Mouse (Mus musculus) cerebellum, postnatal 14 days (tissue): ENCODE results near the gene Jhy.

Source experiments
- DNase-seq, 2 experiments: peaks; one replicate each; pipeline ENCODE4 v3.0.0; 2021; ENCODE audit warnings: mixed read lengths in 2 of 2

Gene Jhy

GRCm38 (mm10) chr9:40963586-40964417 is at the start of gene Jhy:
Jhy (minus strand) TSS chr9:40964118.
- peak; percentile 19 to 34 for DNase-seq

- DNase-seq = no peak
Observed at GRCm38 (mm10) chr9:41012456-41012855, 48.5 kb upstream of the Jhy start.

- no peak for DNase-seq
Observed at GRCm38 (mm10) chr9:41011512-41012436, 47.9 kb upstream of the Jhy start.

GRCm38 (mm10) chr9:41007785-41008184 is 43.9 kb upstream of the Jhy start:
- no peak for DNase-seq

- DNase-seq = no peak
Observed at GRCm38 (mm10) chr9:41004415-41004814, 40.5 kb upstream of the Jhy start, which contains the start of gene Crtam. Crtam (minus strand) TSS chr9:41004628.

- DNase-seq = no peak
Observed at GRCm38 (mm10) chr9:40997116-40997779, 33.3 kb upstream of the Jhy start.

- DNase-seq = no peak
Observed at GRCm38 (mm10) chr9:40994075-40994474, 30.2 kb upstream of the Jhy start.

- DNase-seq = no peak
Observed at GRCm38 (mm10) chr9:40991511-40991910, 27.6 kb upstream of the Jhy start.

- DNase-seq = peak; percentile 86
Observed at GRCm38 (mm10) chr9:40989940-40990588, 26.1 kb upstream of the Jhy start.

- DNase-seq = peak; percentile 75 to 90
Observed at GRCm38 (mm10) chr9:40984313-40984712, 20.4 kb upstream of the Jhy start.

GRCm38 (mm10) chr9:40983758-40984157 is 19.8 kb upstream of the Jhy start:
- DNase-seq = peak in 1 of 2 experiments; percentile 32

- peak; percentile 60 to 65 for DNase-seq
Observed at GRCm38 (mm10) chr9:40982480-40982879, 18.6 kb upstream of the Jhy start.

- no peak for DNase-seq
Observed at GRCm38 (mm10) chr9:40974042-40974801, 10.3 kb upstream of the Jhy start.

- no peak for DNase-seq
Observed at GRCm38 (mm10) chr9:40964418-40964714, 448 bp upstream of the Jhy start.

GRCm38 (mm10) chr9:40961401-40961800 is 2.5 kb downstream of the Jhy start:
- DNase-seq = no peak

GRCm38 (mm10) chr9:40949039-40949615 is 14.8 kb downstream of the Jhy start:
- no peak for DNase-seq

GRCm38 (mm10) chr9:40948473-40948872 is 15.4 kb downstream of the Jhy start:
- DNase-seq = no peak

GRCm38 (mm10) chr9:40947131-40947530 is 16.8 kb downstream of the Jhy start:
- DNase-seq = no peak

GRCm38 (mm10) chr9:40937425-40937824 is 26.5 kb downstream of the Jhy start:
- DNase-seq = peak; percentile 24 to 40

GRCm38 (mm10) chr9:40933323-40933722 is 30.6 kb downstream of the Jhy start:
- DNase-seq = no peak

GRCm38 (mm10) chr9:40927351-40927980 is 36.5 kb downstream of the Jhy start:
- no peak for DNase-seq
